Mouse (Mus musculus) forebrain, embryonic 13.5 days (tissue): ENCODE results near the gene Tab2. TPM values are rescaled to one million over a fixed set of nuclear protein-coding genes. Genes with fewer than 3 reads are reported as not detected.
A peak's percentile ranks its signal among the peaks of the same experiment; 100 is the strongest.

Source experiments
- ATAC-seq: fragments of 200-750 bp; cut with Nextera tagmentation; 2 replicates; pipeline ENCODE4 v1.8.0; 2017
- H3K27ac ChIP-seq: fragments of 300-500 bp; sonication (generic); 2 replicates; pipeline ENCODE4 v1.5.1; 2015; ENCODE audit warnings: inconsistent platforms, mild to moderate bottlenecking, moderate library complexity
- H3K27me3 ChIP-seq: fragments of 300-500 bp; sonication (generic); 2 replicates; pipeline ENCODE4 v1.6.1; 2015; ENCODE audit warnings: mild to moderate bottlenecking, inconsistent platforms
- H3K36me3 ChIP-seq: fragments of 300-500 bp; sonication (generic); 2 replicates; pipeline ENCODE4 v1.6.1; 2015; ENCODE audit warnings: mild to moderate bottlenecking, inconsistent platforms; ENCODE audit not compliant: poor library complexity, severe bottlenecking
- H3K4me1 ChIP-seq: fragments of 300-500 bp; sonication (generic); 2 replicates; pipeline ENCODE4 v1.6.1; 2015; ENCODE audit warnings: inconsistent platforms
- H3K4me2 ChIP-seq: fragments of 300-500 bp; sonication (generic); 2 replicates; pipeline ENCODE4 v1.6.1; 2015; ENCODE audit warnings: inconsistent platforms, mild to moderate bottlenecking, moderate library complexity
- H3K4me3 ChIP-seq: fragments of 300-500 bp; sonication (generic); 2 replicates; pipeline ENCODE4 v1.5.1; 2015; ENCODE audit warnings: mild to moderate bottlenecking, inconsistent platforms
- H3K9ac ChIP-seq: fragments of 300-500 bp; sonication (generic); 2 replicates; pipeline ENCODE4 v1.6.1; 2015; ENCODE audit warnings: mild to moderate bottlenecking, inconsistent platforms
- H3K9me3 ChIP-seq: fragments of 300-500 bp; sonication (generic); replicated peaks from 2 replicates; pipeline ENCODE4 v1.6.1; 2016; ENCODE audit warnings: inconsistent platforms
- WGBS: fragments of 180-500 bp; shearing (Covaris S2); methylation state at CpG from one replicate; pipeline ENCODE4 v1.1.7; 2015; 5-methylcytosine and 5-hydroxymethylcytosine counted together
- polyA plus RNA-seq: library from polyadenylated mRNA; unstranded; fragments of >200 nt; fragmentation: Nextera tagmentation; extraction: Ambion mirVana; gene quantifications from 2 replicates; pipeline ENCODE4 v1.2.1, GENCODE M21; 2015

The Tab2 gene
- polyA plus RNA-seq, 1 experiment from 2014 or later: 17.0 TPM

GRCm38 (mm10) chr10:7936556-7937192 lies 19.4 kb downstream of the Tab2 start:
- H3K4me2 ChIP-seq: no peak overlapping the region
- no peaks in the 10 kb centered on the region for H3K9me3 ChIP-seq
- H3K27ac ChIP-seq: no peak overlapping the region
- H3K9ac ChIP-seq: no peak overlapping the region
- H3K4me3 ChIP-seq: no peak overlapping the region
- no peaks in the 10 kb centered on the region for H3K36me3 ChIP-seq
- ATAC-seq: no peak
- H3K4me1 ChIP-seq: no peaks in the 10 kb centered on the region
- WGBS: 93% methylated on average over 6 of the region's 6 CpGs
- H3K27me3 ChIP-seq: no peaks in the 10 kb centered on the region

- 86% methylated on average over 2 of the region's 2 CpGs for WGBS
- no peak overlapping the region for H3K4me3 ChIP-seq
- no peaks in the 10 kb centered on the region for H3K4me1 ChIP-seq
These were observed 23.1 kb downstream of the Tab2 start for GRCm38 (mm10) chr10:7932958-7933357.

GRCm38 (mm10) chr10:7928996-7929395 lies 27.0 kb downstream of the Tab2 start:
- H3K4me2 ChIP-seq: no peak overlapping the region
- no peaks in the 10 kb centered on the region for H3K4me1 ChIP-seq
- no peaks in the 10 kb centered on the region for H3K27me3 ChIP-seq
- no peak for ATAC-seq
- no peak overlapping the region for H3K9ac ChIP-seq
- H3K9me3 ChIP-seq: no peaks in the 10 kb centered on the region
- H3K36me3 ChIP-seq: no peaks in the 10 kb centered on the region
- no peak overlapping the region for H3K4me3 ChIP-seq
- no peak overlapping the region for H3K27ac ChIP-seq
- WGBS: 93% methylated on average over 9 of the region's 9 CpGs

More at GRCm38 (mm10) chr10:7932958-7933357, 23.1 kb downstream of the Tab2 start:
- H3K4me2 ChIP-seq: no peak overlapping the region
- H3K27ac ChIP-seq: no peak overlapping the region
- H3K9me3 ChIP-seq: no peaks in the 10 kb centered on the region
- no peak overlapping the region for H3K9ac ChIP-seq
- H3K27me3 ChIP-seq: no peaks in the 10 kb centered on the region
- no peaks in the 10 kb centered on the region for H3K36me3 ChIP-seq
- no peak for ATAC-seq

- Histone ChIP-seq H3K9ac (no peak overlapping the region), H3K9me3 (no peaks in the 10 kb centered on the region), H3K27ac (no peak overlapping the region), H3K4me3 (no peak overlapping the region), H3K36me3 (peaks cover 15% of the 10 kb centered on the region), H3K4me1 (no peaks in the 10 kb centered on the region), H3K27me3 (no peaks in the 10 kb centered on the region), H3K4me2 (no peak overlapping the region)
- WGBS: 61% methylated on average over 11 of the region's 11 CpGs
- ATAC-seq: no peak
These were observed 30.5 kb downstream of the Tab2 start for GRCm38 (mm10) chr10:7925481-7925880.

GRCm38 (mm10) chr10:7923433-7923832 lies 32.6 kb downstream of the Tab2 start:
- Histone ChIP-seq H3K27ac (no peak overlapping the region), H3K4me1 (no peaks in the 10 kb centered on the region), H3K36me3 (peaks cover 32% of the 10 kb centered on the region), H3K9ac (no peak overlapping the region), H3K9me3 (no peaks in the 10 kb centered on the region), H3K4me2 (no peak overlapping the region), H3K4me3 (no peak overlapping the region), H3K27me3 (no peaks in the 10 kb centered on the region)
- no peak for ATAC-seq
- 95% methylated on average over 1 of the region's 1 CpGs for WGBS

GRCm38 (mm10) chr10:7911268-7911667 lies 44.8 kb downstream of the Tab2 start:
- Histone ChIP-seq H3K36me3 (peaks cover 54% of the 10 kb centered on the region), H3K9ac (no peak overlapping the region), H3K27ac (no peak overlapping the region), H3K4me1 (0 out of 2 replicates have a peak, but pooled peaks cover under 1% of the 10 kb centered on the region), H3K4me3 (no peak overlapping the region), H3K4me2 (no peak overlapping the region), H3K9me3 (no peaks in the 10 kb centered on the region), H3K27me3 (no peaks in the 10 kb centered on the region)
- 82% methylated on average over 10 of the region's 10 CpGs for WGBS
- no peak for ATAC-seq

- Histone ChIP-seq H3K4me2 (no peak overlapping the region), H3K4me1 (no peaks in the 10 kb centered on the region), H3K9me3 (no peaks in the 10 kb centered on the region), H3K36me3 (peaks cover 69% of the 10 kb centered on the region), H3K27me3 (no peaks in the 10 kb centered on the region), H3K9ac (no peak overlapping the region), H3K4me3 (no peak overlapping the region), H3K27ac (no peak overlapping the region)
- ATAC-seq: no peak
- 86% methylated on average over 12 of the region's 12 CpGs for WGBS
These were observed 48.9 kb downstream of the Tab2 start for GRCm38 (mm10) chr10:7907151-7907550.

GRCm38 (mm10) chr10:7904157-7904556 lies 51.9 kb downstream of the Tab2 start:
- no peak overlapping the region for H3K9ac ChIP-seq
- no peaks in the 10 kb centered on the region for H3K4me1 ChIP-seq
- peaks cover 68% of the 10 kb centered on the region for H3K36me3 ChIP-seq
- no peaks in the 10 kb centered on the region for H3K9me3 ChIP-seq
- H3K27ac ChIP-seq: no peak overlapping the region
- ATAC-seq: no peak
- H3K27me3 ChIP-seq: no peaks in the 10 kb centered on the region
- no peak overlapping the region for H3K4me2 ChIP-seq
- 96% methylated on average over 5 of the region's 5 CpGs for WGBS
- no peak overlapping the region for H3K4me3 ChIP-seq

- no peaks in the 10 kb centered on the region for H3K9me3 ChIP-seq
- no peak overlapping the region for H3K4me2 ChIP-seq
- no peaks in the 10 kb centered on the region for H3K27me3 ChIP-seq
- no peak overlapping the region for H3K27ac ChIP-seq
- no peaks in the 10 kb centered on the region for H3K4me1 ChIP-seq
- H3K9ac ChIP-seq: no peak overlapping the region
- peaks cover 45% of the 10 kb centered on the region for H3K36me3 ChIP-seq
- no peak overlapping the region for H3K4me3 ChIP-seq
- no peak for ATAC-seq
- WGBS: 92% methylated on average over 14 of the region's 14 CpGs
These were observed 55.1 kb downstream of the Tab2 start for GRCm38 (mm10) chr10:7900719-7901627.

- Histone ChIP-seq H3K9ac (no peak overlapping the region), H3K9me3 (no peaks in the 10 kb centered on the region), H3K27ac (no peak overlapping the region), H3K4me1 (no peaks in the 10 kb centered on the region), H3K4me3 (no peak overlapping the region), H3K4me2 (no peak overlapping the region), H3K36me3 (no peaks in the 10 kb centered on the region), H3K27me3 (no peaks in the 10 kb centered on the region)
- no peak for ATAC-seq
- 89% methylated on average over 11 of the region's 11 CpGs for WGBS
These were observed 67.7 kb downstream of the Tab2 start for GRCm38 (mm10) chr10:7888256-7888868.

- Histone ChIP-seq H3K9ac (no peak overlapping the region), H3K27me3 (no peaks in the 10 kb centered on the region), H3K4me3 (no peak overlapping the region), H3K36me3 (no peaks in the 10 kb centered on the region), H3K9me3 (no peaks in the 10 kb centered on the region), H3K4me1 (no peaks in the 10 kb centered on the region), H3K4me2 (no peak overlapping the region), H3K27ac (no peak overlapping the region)
- ATAC-seq: peak; percentile 90
- WGBS: 8% methylated on average over 5 of the region's 5 CpGs
These were observed 72.5 kb downstream of the Tab2 start for GRCm38 (mm10) chr10:7883524-7883923.

GRCm38 (mm10) chr10:7881971-7882370 lies 74.1 kb downstream of the Tab2 start:
- ATAC-seq: no peak
- H3K4me3 ChIP-seq: no peak overlapping the region
- H3K4me2 ChIP-seq: no peak overlapping the region
- 90% methylated on average over 3 of the region's 3 CpGs for WGBS
- H3K9me3 ChIP-seq: no peaks in the 10 kb centered on the region
- no peaks in the 10 kb centered on the region for H3K27me3 ChIP-seq
- H3K9ac ChIP-seq: no peak overlapping the region
- H3K36me3 ChIP-seq: no peaks in the 10 kb centered on the region
- no peak overlapping the region for H3K27ac ChIP-seq
- no peaks in the 10 kb centered on the region for H3K4me1 ChIP-seq
